Mouse (Mus musculus): Measurements from ENCODE around the gene Ace3. TPM values are rescaled to one million over a fixed set of nuclear protein-coding genes. Genes with fewer than 3 reads are reported as not detected.
A peak's percentile ranks its signal among the peaks of the same experiment; 100 is the strongest.
"Not testable (repeated sequence)": the region's sequence is repeated elsewhere in the genome, so short reads cannot be mapped to it uniquely, and the experiment has no call there.

The Ace3 gene
- total RNA-seq, 2 experiments from 2014 or later, result not detected

DNA sequence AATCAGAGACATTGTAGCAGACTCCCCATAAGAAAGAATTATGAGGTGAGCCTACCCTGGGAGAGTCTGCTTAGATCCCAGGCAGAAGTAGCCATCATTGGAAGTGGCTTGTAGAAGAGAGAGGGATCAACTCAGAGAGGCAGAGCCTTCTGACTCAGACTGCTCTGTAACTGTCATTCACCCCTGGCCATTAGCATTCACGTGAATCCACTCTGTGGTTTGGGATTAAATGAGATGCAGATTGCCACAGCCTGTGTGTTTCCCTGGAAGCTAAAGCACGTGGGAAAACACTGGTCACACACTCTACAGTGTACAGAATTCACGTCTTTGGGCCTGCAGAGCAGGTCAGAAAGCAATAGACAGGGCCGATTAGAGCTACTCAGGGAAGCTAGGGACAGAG, 10.0 kb upstream of the Ace3 start:
- no peak for DNase-seq

DNA sequence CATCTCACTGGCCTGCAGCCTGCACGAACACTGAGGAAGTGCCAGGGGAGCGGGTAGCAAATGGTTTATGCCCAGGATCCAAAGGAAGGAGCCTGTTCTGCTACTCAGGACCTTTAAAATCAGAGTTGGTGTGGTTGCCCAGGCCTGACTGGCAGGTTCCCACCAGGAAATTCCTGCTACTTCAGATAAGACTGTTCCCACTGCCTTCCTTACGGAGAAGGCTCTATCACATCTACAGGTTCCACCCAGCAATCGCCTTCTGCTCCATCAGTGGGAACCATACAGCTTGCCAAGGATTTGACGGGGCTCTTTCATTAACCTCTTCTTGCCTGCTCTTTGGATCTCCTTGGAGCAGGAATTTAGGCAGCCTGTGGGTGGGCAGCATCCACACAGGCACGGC, 7.0 kb upstream of the Ace3 start:
- peak; percentile 22 for DNase-seq

DNA sequence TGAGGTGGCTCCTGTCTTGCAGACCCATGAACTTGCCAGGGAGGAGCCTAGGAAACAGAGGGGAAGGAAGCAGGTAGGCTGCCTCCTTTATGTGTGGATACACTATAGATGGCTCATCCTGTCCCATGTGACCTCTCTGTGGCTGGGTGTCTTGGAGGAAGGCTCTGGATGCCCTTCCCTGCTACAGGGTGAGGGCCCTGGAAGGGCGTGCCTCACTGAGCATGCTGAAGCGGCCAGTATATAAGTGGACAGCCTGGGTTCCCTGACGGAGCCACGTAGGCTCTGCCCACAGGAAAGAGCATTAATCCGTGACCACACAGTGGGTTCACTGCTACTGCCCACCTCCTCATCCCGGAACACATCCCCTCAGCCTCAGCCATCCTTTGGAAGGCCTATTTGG, 5.0 kb upstream of the Ace3 start:
- DNase-seq, result no peak

DNA sequence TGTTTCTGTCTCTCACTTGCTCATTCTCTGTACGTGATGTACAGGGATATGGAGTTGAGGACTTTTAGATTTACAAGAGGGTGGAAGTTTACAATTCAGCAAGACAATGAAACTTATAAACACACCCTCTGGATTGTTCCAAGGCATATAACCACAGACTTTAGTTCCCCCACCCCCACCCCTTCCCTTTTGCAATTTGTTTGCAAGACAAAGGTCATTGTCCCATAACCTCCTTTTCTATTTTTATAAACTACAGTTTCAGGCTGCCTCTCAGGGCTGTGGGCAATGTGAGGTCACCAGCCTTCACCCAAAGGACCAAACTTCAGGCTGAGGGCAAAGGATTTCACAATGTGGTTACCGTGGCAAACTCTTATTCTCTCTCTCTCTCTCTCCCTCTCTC, 4.2 kb upstream of the Ace3 start:
- no peak for DNase-seq

DNA sequence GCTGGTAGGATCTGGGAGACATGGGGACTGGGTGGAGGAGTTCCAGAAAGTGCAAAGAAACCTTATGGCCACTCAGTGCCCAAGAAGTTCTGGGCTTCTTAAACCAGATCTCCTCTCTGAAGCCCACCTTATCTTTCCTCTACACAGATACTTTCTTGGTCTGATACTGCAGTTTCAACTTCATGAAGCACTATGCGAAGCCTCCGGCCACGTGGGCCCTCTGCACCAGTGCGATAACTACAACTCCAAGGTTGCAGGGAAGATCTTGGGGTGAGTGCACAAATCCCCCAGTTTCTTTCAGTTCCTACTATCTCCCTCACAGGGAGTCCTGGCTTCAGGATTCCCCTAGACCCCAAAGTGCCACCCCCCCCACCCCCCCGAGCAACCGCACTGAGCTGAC, 5.6 kb downstream of the Ace3 start:
- no peak for DNase-seq

DNA sequence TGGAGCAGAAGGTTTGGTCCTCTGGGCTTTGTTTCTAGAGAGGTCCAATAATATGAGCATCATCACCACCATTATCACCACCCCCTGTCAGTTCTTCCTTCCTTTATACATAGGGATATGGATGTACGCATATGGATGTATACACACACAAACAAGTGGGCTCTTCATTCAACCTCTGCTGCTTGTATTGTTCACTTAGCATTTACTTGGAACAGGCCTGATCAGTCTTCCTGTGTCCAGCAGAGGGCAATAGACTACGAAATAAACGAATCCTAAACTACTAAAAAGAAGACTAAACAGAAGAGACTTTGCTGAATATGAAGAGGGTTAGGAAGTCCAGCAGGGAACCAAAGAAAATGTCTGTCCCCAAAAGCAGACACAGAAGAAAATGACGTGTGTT, 7.2 kb downstream of the Ace3 start:
- peak; percentile 21 for DNase-seq

DNA sequence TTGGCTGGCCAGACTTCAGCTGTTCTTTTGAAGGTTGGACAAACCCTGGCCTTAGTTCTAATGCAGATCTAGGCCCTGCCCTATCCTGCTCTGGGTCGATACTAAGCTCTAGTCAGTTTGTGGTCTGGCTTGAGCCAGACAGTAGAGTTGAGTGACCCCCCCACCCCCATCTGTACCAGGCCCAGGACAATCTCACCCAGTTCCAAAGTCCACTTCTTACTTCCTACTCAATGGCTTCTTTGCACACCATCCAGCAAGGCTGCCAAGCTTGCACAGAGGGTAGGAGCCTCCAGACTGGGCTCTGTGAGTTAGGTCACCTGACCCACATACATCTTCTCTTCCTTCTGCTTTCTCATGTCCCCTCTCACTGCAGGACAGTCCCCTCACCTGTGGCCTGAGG, 10.1 kb downstream of the Ace3 start:
- DNase-seq, result no peak

DNA sequence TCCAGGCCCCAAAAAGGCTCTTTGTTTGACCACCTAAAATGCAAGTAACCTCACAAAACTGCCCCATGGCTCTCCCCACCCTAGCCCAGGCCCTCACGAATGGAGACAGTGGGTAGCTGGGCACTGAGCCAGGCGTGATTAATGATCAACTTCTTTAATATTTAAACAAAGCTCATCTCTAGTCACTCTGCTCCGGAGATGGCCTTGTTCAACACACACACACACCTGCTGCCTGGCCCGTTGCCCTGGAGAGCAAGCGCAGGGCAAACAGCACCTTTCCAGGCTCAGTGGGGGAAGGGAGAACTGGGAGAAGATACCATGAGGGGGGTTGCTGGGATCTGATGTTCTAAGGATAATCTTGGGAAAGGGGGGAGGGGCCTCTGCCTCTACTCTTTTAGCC, 11.5 kb downstream of the Ace3 start:
- no peak for DNase-seq

DNA sequence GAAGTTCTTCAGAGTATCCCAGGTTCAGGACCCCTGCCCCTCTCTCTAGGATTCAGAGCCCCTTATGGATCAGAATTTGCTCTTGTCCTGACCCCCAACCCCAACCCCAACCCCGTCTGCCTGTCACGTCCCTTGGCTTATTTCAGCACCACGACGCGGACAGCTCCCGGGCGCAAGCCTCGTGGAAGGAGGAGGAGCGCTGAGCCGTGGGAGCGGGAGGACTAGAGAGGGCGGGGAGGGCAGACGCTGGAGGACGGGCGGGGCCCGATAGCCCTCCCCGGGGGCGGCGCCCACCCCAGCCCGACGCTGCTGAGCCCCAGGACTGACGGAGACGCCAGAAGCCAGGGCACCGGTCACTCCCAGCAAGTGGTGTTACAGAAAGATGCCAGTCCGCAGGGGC, 13.3 kb downstream of the Ace3 start, which contains the start of gene Kcnh6:
TSS of gene Kcnh6 (plus strand) at position 304 of the 400 bp plus-strand sequence.
- peak; percentile 89 for DNase-seq

DNA sequence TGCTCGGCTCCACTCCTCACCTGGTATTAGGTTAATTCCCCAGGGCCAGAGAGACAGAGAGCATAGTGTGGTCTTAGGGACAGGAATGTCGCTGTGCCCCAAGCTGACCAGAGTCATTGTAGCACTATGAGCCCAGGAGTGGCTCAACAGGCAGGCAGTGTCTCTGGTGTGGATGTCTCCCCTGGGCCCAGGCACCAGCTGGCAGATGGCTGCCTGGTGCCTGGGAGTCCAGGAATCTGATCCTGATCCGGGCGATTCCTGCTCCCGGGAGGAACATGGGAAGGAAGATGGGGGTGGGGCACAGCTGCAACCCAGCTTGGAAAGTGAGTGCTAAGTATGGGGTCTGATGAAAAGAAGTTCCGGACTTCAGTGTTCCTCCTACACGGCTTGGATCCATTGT, 18.2 kb downstream of the Ace3 start:
- no peak for DNase-seq

DNA sequence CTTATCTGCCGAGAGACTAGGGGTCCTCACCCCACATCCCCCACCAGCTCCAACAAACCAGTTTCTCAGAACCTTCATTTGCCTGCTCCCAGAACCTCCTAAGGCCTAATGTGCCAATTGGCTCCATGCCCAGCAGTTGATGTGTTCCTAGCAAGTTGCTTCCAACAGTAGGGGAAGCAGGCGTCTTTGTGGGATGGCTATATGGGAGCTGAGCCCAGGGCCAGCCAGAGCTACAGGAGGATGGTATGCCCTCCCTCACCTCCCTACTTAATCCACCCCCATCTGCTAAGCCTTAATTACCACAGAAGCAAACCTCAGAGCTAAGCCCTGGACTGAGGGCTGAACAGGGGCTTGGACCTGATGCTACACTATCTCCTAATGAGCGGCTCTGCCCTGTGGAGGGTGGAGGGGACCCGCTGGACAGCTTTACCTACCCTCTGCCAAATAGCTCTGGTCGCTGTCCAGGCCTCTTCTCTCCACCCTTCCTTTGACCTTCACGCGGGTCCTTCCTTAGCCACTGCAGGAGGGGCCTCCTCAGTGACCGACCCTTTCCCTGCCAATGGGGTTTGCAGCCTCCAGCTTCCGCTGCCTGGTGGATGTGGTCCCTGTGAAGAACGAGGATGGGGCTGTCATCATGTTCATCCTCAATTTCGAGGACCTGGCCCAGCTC, 19.2 kb downstream of the Ace3 start:
- peak; percentile 67 for DNase-seq

DNA sequence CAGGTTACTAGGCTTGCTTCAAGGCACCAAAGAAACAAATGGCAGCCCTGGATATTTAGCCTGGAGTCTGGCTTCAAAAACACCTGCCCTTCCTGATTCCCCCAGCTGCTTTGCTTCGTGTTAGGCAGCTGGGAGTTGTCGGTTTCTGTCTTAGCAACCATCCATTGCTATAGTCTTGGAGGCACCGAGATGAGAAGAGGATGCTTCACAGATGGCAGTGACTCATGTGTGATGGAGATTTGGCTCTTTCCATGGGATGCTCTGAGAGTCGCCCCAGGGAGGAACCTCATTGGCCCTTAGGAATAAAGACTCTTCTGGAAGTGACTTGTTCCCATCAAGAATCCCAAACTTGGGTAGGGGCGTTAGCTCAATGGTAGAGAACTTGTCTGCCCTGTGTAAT, 22.0 kb downstream of the Ace3 start:
- DNase-seq, result no peak

DNA sequence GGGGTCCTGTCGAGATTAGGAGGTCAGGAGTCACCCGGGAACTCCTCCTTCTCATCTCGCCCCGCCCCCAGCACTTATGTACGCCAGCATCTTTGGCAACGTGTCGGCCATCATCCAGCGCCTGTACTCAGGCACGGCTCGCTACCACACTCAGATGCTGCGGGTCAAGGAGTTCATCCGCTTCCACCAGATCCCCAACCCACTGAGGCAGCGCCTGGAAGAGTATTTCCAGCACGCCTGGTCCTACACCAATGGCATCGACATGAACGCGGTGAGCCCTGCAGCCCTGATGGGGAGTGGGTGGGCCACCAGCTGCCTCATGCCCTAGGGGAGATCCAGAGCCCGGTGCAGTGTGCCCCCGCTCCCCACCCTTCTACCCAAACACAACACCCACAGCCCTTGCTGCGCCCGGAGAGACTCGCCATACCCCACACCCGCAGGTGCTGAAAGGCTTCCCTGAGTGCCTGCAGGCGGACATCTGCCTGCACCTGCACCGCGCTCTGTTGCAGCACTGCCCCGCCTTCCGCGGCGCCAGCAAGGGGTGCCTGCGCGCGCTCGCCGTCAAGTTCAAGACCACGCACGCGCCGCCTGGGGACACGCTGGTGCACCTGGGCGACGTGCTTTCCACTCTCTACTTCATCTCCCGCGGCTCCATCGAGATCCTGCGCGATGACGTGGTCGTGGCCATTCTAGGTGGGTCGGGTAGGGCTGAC, 25.7 kb downstream of the Ace3 start:
- no peak for DNase-seq

DNA sequence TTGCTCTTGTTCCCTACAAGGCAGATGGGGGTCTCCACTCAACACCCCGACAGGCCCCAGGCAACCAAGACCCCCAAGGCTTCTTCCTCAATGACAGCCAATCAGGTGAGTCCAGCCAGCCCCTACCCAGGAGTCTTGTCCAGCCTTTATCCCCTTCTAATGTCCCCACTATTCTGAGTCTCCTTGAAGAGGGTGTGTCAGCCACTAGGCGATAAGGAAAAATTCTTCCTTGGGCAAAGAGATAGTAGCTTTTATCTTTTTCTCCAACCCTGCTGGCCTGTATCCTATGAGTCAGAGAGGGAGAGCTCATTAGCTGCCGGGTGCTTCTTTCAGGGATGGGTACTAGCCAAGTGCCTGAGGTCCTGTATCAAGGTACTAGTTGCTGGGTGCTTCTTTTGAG, 31.3 kb downstream of the Ace3 start:
- DNase-seq, result no peak

DNA sequence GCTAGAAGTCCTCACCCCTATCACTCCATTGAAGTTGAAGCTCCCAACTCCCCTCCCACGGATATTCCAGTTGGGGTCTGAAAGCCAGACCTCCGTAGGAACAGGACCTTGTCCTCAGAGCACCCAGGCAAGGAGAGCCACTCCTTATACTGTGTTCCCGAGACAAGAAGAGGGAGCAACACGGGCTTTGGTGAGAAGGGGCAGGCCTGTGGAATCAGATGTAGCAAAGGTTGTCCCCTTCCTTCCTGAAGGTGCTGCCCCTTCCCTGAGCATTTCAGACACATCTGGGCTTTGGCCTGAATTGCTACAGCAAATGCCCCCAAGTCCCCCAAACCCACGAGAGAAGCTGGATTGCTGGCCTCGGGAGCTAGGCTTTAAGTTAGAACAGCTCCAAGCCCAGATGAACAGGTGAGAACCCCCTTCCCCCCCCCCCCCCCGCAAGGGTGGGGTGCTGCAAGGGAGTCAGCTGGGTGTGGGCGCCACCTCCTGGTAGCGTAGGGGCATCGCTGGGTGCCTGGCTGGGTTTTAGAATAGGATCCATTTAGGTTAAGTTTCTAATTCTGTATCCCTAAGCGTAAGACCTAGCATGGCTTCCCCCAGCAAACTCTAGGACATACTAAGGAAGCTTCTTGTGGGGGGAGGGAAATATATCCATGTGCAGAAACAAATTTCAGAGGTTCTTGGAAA, 32.1 kb downstream of the Ace3 start:
- peak; percentile 77 for DNase-seq

DNA sequence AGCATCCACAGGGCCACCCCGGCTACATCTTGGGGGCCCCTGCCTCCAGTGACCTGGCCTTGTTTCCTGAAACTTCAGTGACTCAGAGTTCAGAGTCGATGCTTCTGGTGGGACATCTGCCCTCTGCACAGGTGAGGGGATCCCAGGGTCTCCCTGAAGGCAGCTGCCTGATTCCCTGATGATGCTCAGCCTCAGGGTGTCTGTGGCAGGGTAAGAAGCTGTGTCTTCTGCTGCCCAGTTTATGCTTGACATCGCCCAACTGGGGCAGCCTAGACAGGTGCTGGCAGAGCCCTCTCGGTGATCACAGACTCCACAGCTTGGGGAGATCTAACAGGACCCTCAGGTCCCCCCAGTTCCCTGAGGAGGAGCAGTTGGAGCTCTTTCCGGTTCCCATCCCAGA, 33.1 kb downstream of the Ace3 start:
- DNase-seq, result no peak

DNA sequence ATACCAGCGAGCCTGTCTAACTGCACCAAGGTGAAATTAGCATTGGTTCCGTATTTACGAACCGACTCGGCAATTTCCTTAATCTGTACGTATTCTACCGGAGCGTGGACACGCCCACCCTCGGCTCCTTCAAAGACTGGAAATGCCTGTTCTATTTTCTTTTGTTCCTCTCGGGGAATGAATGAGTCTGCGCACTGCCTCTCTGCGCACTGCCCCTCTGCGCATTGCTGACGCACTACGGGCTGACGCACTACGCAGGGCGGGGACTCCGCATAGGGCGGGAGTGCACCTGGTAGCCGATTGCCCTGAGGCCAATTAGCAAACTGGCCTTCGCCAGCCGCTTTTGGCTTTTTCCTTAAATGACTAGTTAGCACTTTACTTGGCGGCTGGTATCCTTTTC, 37.6 kb downstream of the Ace3 start:
- not testable (repeated sequence) for DNase-seq

DNA sequence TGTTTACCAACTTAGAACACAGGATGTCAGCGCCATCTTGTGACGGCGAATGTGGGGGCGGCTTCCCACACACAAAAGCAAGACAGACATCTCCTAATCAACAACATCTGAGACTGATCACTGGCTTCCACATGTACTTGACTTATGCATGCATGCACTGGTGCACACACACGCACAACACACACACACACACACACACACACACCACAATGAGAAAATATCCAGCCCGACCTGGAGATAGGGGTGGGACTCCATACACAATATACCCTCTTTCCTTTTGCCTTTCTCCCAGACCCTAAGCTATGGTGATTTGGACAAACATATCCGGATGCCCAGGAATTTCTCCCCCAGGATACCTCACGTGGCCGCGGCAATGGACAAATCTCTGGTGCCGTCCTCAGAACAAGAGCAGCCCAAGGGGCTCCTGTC, 39.0 kb downstream of the Ace3 start:
- no peak for DNase-seq

DNA sequence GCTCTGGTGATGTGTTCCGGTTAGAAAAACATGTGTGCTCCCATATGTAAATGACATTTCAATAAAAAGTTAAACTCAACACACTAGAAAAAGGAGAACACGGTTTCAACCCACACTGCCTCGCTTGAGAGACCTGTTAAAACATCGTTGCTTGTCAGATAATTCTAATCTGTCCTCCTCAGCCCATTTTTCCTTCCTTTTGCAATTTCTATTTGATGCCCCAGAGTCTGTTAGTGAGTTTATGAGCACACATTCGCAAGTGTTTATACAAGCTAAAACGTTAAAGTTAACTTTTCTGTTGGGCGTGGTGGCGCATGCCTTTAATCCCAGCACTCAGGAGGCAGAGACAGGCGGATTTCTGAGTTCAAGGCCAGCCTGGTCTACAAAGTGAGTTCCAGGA, 40.5 kb downstream of the Ace3 start:
- no peak for DNase-seq

DNA sequence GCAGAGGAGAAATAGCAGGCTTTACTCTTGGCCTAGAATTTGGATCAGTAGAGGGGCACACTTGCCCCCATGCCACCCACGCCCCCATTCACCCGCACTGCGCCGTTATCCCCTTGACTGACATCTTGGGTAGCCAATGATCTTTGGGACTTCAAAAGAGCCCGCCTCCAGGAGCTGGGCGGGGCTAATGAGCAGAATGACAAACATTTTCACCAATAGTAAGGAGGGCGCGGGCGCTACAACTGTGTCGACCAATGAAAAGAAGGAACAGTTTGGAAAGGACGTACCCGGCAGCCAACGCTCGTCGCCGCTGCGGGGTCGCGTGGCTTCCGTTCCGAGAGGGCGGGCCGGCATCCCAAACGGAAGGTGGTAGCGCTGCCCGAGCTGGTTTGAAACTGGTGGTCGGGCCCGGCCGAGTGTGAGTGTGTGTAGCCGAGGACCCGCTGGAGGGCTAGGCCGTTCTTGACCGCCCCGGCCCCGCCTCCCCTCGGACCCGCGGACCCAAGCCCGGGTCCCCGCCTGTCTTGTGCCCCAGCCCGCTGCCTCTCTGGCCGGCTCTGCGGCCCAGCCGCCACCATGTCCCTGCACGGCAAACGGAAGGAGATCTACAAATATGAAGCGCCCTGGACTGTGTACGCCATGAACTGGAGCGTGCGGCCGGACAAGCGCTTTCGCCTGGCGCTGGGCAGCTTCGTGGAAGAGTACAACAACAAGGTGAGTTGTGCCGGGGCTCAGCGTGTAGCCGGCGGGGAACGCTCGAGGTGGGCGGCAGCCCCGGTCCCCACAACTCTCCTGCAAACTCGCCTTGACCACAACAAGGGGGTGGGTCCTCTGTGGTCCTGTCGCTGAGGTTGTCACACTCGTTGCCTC, 42.3 kb downstream of the Ace3 start, which contains the start of gene Dcaf7:
TSS of gene Dcaf7 (plus strand) at position 325 of the 870 bp plus-strand sequence.
- DNase-seq, result peak; percentile 97

DNA sequence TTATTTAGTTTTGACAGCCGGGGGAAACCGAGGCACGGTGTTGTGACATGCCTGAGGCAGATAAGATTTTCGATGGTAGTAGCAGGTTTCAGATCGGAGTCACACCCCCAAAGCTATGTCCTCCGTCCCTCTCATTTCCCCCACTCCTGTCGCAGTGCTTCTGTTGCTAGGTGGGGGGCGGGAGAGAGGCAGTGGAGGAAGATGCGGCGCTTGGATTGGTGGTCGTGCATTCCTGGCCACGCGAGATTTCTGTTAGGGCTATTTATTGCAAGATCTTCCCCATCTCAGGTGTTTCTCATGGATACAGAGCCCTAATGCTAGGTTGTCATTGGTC, 42.9 kb downstream of the Ace3 start:
- peak; percentile 47 for DNase-seq

DNA sequence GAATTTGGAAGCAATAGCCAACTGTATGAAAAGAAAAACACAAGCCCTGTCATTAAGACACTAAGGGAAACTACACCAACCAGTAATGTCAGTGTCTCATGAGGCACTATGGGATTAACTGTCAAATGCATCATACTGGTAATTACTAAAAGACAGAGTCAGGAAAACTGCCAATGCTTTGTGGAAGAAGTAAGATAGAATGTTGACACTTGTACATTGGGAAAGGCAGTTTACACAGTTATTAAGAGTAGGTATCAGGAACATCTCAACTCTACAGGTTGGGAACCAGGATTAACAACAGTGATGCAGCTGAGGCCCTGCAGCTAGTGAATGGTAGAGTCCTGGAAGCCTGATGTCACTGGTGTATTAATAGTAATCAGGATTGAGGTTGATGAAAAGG, 49.9 kb downstream of the Ace3 start:
- no peak for DNase-seq

DNA sequence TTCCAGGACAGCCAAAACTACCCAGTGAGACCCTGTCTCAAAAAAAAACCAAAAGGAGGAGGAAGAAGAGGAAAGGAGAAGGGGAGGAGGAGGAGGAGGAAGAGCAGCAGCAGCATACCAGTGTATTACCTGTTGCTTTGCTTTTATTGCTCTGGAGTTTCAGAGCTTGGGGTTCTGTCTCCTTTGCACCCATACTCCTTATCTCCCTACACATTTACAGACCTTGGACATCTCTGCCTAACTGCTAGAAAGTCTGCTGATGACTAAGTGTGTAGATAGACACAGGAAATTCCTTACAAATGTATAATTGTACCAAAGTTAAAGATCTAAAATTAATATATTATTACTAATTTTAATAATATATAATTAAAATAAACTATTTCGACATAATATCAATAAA, 50.8 kb downstream of the Ace3 start:
- no peak for DNase-seq
